Mouse (Mus musculus): ENCODE data around the gene Gpc5. TPM values are rescaled to one million over a fixed set of nuclear protein-coding genes. Genes with fewer than 3 reads are reported as not detected.

Gpc5 gene
- polyA plus RNA-seq, 2 experiments = 0.05 TPM; not detected in 1

GRCm38 (mm10) chr14:115450938-115451337 is 358.9 kb downstream of the Gpc5 start:
- TF ChIP-seq CTCF (IDR thresholded peaks at IDR 0.05; ENCODE audit: low read depth) = peak; percentile 4; the same call in 1 of the 2 replicates
- no peak for TF ChIP-seq EP300 (IDR thresholded peaks at IDR 0.05; ENCODE audit: low read depth)
- ATAC-seq (ENCODE audit: insufficient read depth) (no peak), DNase-seq (ENCODE audit: low read depth in 3 of 3, low spot score in 3 of 3) (no peak)
- Histone ChIP-seq H3K4me2 (ENCODE audit: low read depth) (no peak overlapping the region), H3K9me3 (ENCODE audit: control insufficient read depth, low read length) (no peaks in the 10 kb centered on the region), H3K4me3 (ENCODE audit: insufficient read depth in 1 of 2, low read depth in 2 of 2, low read length in 2 of 2) (no peak overlapping the region), H3K27me3 (ENCODE audit: control insufficient read depth, insufficient read depth, low read length) (no peaks in the 10 kb centered on the region), H3K9ac (replicated peaks) (no peak overlapping the region), H3K27ac (no peak overlapping the region), H3K4me1 (replicated peaks; ENCODE audit: control insufficient read depth in 2 of 2, insufficient read depth in 2 of 2, low read length in 1 of 2) (no peaks in the 10 kb centered on the region), H3K36me3 (replicated peaks; ENCODE audit: control insufficient read depth, insufficient read depth, low read depth) (no peaks in the 10 kb centered on the region)
- 39% methylated on average over 2 of the region's 2 CpGs for WGBS (ENCODE audit: insufficient replicate concordance)

DNA sequence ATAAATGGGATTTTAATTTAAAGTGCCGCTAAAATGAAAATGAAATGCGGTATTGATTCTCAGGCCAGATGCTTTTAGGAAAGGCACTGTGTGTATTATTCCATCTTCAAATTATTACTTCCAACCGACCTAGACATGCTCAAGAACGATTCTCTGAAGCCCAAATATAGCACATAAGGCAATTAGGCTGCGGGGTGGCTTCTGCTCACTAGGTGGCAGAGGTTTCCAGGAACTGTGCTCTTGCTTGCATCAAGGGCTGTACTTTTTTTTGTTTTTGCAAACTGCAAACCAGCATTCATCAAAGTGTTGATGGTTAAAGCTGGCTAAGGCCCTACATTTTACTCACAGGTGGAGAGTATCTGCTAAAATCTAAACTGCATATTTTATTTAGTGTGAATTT is 375.9 kb downstream of the Gpc5 start:
- H3K4me3 ChIP-seq (ENCODE audit: insufficient read depth in 1 of 2, low read depth in 2 of 2, low read length in 2 of 2) = no peak overlapping the region
- no peak for ATAC-seq (ENCODE audit: insufficient read depth)
- no peak for DNase-seq (ENCODE audit: low read depth in 3 of 3, low spot score in 3 of 3)
- H3K36me3 ChIP-seq (replicated peaks; ENCODE audit: control insufficient read depth, insufficient read depth, low read depth) = no peaks in the 10 kb centered on the region
- no peak overlapping the region for H3K9ac ChIP-seq (replicated peaks)
- no peak overlapping the region for H3K27ac ChIP-seq
- no peaks in the 10 kb centered on the region for H3K27me3 ChIP-seq (ENCODE audit: control insufficient read depth, insufficient read depth, low read length)
- no peaks in the 10 kb centered on the region for H3K4me1 ChIP-seq (replicated peaks; ENCODE audit: control insufficient read depth in 2 of 2, insufficient read depth in 2 of 2, low read length in 1 of 2)
- no peaks in the 10 kb centered on the region for H3K9me3 ChIP-seq (ENCODE audit: control insufficient read depth, low read length)
- TF ChIP-seq EP300 (IDR thresholded peaks at IDR 0.05; ENCODE audit: low read depth) (no peak), CTCF (IDR thresholded peaks at IDR 0.05; ENCODE audit: low read depth) (no peak)
- H3K4me2 ChIP-seq (ENCODE audit: low read depth) = no peak overlapping the region
- 41% methylated on average over 5 of the region's 5 CpGs for WGBS (ENCODE audit: insufficient replicate concordance)

DNA sequence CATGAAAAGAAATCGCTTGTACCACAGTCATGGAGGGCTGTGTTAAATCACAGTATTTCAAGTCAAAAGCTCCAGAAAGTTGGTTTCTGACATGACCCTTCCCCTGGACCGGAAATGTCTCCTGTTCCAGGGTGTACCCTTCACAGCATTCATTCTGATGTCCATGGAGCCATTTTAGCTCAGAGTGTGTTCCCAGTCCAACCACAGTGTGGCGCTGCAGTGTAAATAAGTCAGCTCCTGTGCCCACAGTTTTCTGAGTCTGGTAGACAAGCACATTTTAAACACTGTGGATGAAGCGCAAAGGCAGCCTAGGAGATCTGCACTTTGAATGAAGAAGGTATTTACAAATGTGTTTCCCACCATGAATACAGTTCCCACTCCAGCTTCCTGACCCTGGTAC is 383.2 kb downstream of the Gpc5 start:
- no peaks in the 10 kb centered on the region for H3K9me3 ChIP-seq (ENCODE audit: control insufficient read depth, low read length)
- no peaks in the 10 kb centered on the region for H3K4me1 ChIP-seq (replicated peaks; ENCODE audit: control insufficient read depth in 2 of 2, insufficient read depth in 2 of 2, low read length in 1 of 2)
- TF ChIP-seq CTCF (IDR thresholded peaks at IDR 0.05; ENCODE audit: low read depth) (peak; percentile 48), EP300 (IDR thresholded peaks at IDR 0.05; ENCODE audit: low read depth) (no peak)
- H3K9ac ChIP-seq (replicated peaks) = no peak overlapping the region
- H3K4me3 ChIP-seq (ENCODE audit: insufficient read depth in 1 of 2, low read depth in 2 of 2, low read length in 2 of 2) = no peak overlapping the region
- no peaks in the 10 kb centered on the region for H3K27me3 ChIP-seq (ENCODE audit: control insufficient read depth, insufficient read depth, low read length)
- ATAC-seq (ENCODE audit: insufficient read depth) (no peak), DNase-seq (ENCODE audit: low read depth in 3 of 3, low spot score in 3 of 3) (peak; percentile 0 to 3 (median 2))
- no peak overlapping the region for H3K4me2 ChIP-seq (ENCODE audit: low read depth)
- no peaks in the 10 kb centered on the region for H3K36me3 ChIP-seq (replicated peaks; ENCODE audit: control insufficient read depth, insufficient read depth, low read depth)
- 37% methylated on average over 4 of the region's 4 CpGs for WGBS (ENCODE audit: insufficient replicate concordance)
- no peak overlapping the region for H3K27ac ChIP-seq

GRCm38 (mm10) chr14:115477360-115477759 is 385.3 kb downstream of the Gpc5 start:
- Histone ChIP-seq H3K9ac (replicated peaks) (no peak overlapping the region), H3K27ac (no peak overlapping the region), H3K4me2 (ENCODE audit: low read depth) (no peak overlapping the region), H3K36me3 (replicated peaks; ENCODE audit: control insufficient read depth, insufficient read depth, low read depth) (no peaks in the 10 kb centered on the region), H3K27me3 (ENCODE audit: control insufficient read depth, insufficient read depth, low read length) (no peaks in the 10 kb centered on the region), H3K4me1 (replicated peaks; ENCODE audit: control insufficient read depth in 2 of 2, insufficient read depth in 2 of 2, low read length in 1 of 2) (no peaks in the 10 kb centered on the region), H3K9me3 (ENCODE audit: control insufficient read depth, low read length) (no peaks in the 10 kb centered on the region), H3K4me3 (ENCODE audit: insufficient read depth in 1 of 2, low read depth in 2 of 2, low read length in 2 of 2) (no peak overlapping the region)
- ATAC-seq (ENCODE audit: insufficient read depth) (no peak), DNase-seq (ENCODE audit: low read depth in 3 of 3, low spot score in 3 of 3) (no peak)
- TF ChIP-seq CTCF (IDR thresholded peaks at IDR 0.05; ENCODE audit: low read depth) (no peak), EP300 (IDR thresholded peaks at IDR 0.05; ENCODE audit: low read depth) (no peak)
- WGBS (ENCODE audit: insufficient replicate concordance) = 67% methylated on average over 14 of the region's 14 CpGs

- Histone ChIP-seq H3K36me3 (replicated peaks; ENCODE audit: control insufficient read depth, insufficient read depth, low read depth) (no peaks in the 10 kb centered on the region), H3K27ac (no peak overlapping the region), H3K4me1 (replicated peaks; ENCODE audit: control insufficient read depth in 2 of 2, insufficient read depth in 2 of 2, low read length in 1 of 2) (no peaks in the 10 kb centered on the region), H3K4me3 (ENCODE audit: insufficient read depth in 1 of 2, low read depth in 2 of 2, low read length in 2 of 2) (no peak overlapping the region), H3K27me3 (ENCODE audit: control insufficient read depth, insufficient read depth, low read length) (no peaks in the 10 kb centered on the region), H3K9me3 (ENCODE audit: control insufficient read depth, low read length) (no peaks in the 10 kb centered on the region), H3K4me2 (ENCODE audit: low read depth) (no peak overlapping the region), H3K9ac (replicated peaks) (no peak overlapping the region)
- ATAC-seq (ENCODE audit: insufficient read depth) = no peak
- TF ChIP-seq EP300 (IDR thresholded peaks at IDR 0.05; ENCODE audit: low read depth) = no peak
- no peak for TF ChIP-seq CTCF (IDR thresholded peaks at IDR 0.05; ENCODE audit: low read depth)
- no peak for DNase-seq (ENCODE audit: low read depth in 3 of 3, low spot score in 3 of 3)
Observed at GRCm38 (mm10) chr14:115485090-115485489, 393.1 kb downstream of the Gpc5 start.
